Mouse (Mus musculus) lung, adult 2 months (tissue): ENCODE measurements around the gene Htr1d.

Source experiments
- CTCF ChIP-seq: fragments of 200-500 bp; IDR thresholded peaks from 2 replicates; pipeline ENCODE4 v1.5.1; 2011; ENCODE audit warnings: mild to moderate bottlenecking, low read length, control low read depth; ENCODE audit not compliant: insufficient read depth
- POLR2A ChIP-seq: fragments of 200-500 bp; IDR thresholded peaks from 2 replicates; pipeline ENCODE4 v1.6.1; 2011; ENCODE audit warnings: low read depth, mild to moderate bottlenecking, control low read depth, low read length, borderline replicate concordance; ENCODE audit errors: extremely low read depth

GRCm38 (mm10) chr4:136423224-136423623, at the start of gene Htr1d:
- no peak for TF ChIP-seq CTCF
- TF ChIP-seq POLR2A, result no peak
